Mouse (Mus musculus) Patski (cell line): ENCODE data around the gene Cd72. TPM values are rescaled to one million over a fixed set of nuclear protein-coding genes. Genes with fewer than 3 reads are reported as not detected.

Source experiments
- ATAC-seq: fragments of 100-300 bp; one replicate; pipeline ENCODE4 v1.8.0; 2021
- CTCF ChIA-PET: fragments of 350-600 bp; sonication (Branson Sonifier 250); formaldehyde crosslinking; loops from one replicate; lab custom pipeline; 2022; ENCODE audit warnings: inconsistent platforms; lab: Charles Lee
- POLR2A ChIA-PET: fragments of 350-600 bp; sonication (Branson Sonifier 250); formaldehyde crosslinking; loops from one replicate; lab custom pipeline; 2022; ENCODE audit warnings: antibody characterized with exemption, inconsistent platforms; lab: Charles Lee
- DNase-seq: peaks from one replicate; pipeline ENCODE4 v3.0.0-alpha.2; 2011; ENCODE audit warnings: low read depth, low spot score
- H3K27me3 ChIP-seq: fragments of 371-371 bp; one replicate; pipeline ENCODE4 v1.5.1; 2021
- CTCF ChIP-seq: fragments of 100-300 bp; IDR thresholded peaks from one replicate; pipeline ENCODE4 v1.5.1; 2021
- in situ Hi-C: fragments of 300-500 bp; cut with MboI; formaldehyde crosslinking; loops from 3 replicates; pipeline ENCODE4 v1.11.1; 2018; ENCODE audit warnings: low pct_unique_long_range_greater_than_20kb, mixed read lengths
- polyA plus RNA-seq: library from polyadenylated mRNA; unstranded; gene quantifications from one replicate; pipeline ENCODE4 v1.2.3, GENCODE M21; 2021

The Cd72 gene
- polyA plus RNA-seq, 1 experiment from 2014 or later = 3.3 TPM

DNA sequence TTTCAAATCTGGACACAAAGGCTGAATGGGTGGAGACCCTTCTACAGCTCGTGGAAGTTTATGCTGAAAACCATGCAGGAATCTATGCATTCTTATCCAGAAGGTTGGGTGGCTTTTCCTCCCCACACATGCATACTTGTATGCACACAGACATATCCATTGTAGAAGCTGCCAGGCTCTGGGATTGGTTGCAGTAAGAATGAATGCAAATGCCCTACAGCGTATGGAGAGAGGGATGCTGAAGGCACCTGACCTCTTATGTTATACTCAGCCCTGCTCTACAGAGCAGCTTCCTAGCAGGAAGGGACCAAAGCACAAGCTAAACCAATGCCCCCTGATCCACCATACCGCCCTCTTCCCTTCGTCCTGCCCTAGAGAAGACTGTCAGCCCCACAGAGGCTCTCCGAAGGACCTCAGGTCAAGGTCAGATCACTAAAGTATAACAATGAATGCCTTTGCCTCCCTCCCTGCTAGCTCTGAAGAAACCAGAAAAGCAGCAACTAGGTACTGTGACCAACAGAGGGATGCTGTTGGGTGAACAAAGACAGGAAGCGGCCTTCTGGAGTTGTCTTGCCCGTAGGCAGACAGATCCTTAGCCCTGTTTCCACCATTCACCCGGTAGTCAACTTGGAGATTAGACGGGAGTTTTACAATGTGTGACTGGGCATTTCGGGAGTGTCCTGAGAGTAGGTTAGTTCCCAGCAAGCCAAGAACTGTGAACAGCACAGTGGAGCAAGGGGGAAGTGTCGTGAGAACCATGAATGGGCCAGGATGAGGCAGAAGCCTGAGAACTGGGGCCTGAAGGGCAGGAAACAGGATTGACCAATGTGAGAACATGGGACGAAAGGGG is 47.1 kb downstream of the Cd72 start:
- H3K27me3 ChIP-seq = no peaks in the 10 kb centered on the region
- ATAC-seq (no peak), DNase-seq (no peak)
- ChIA-PET CTCF (no interaction called here), POLR2A (no interaction called here)
- in situ Hi-C loops = no loop called here
- TF ChIP-seq CTCF = no peak

DNA sequence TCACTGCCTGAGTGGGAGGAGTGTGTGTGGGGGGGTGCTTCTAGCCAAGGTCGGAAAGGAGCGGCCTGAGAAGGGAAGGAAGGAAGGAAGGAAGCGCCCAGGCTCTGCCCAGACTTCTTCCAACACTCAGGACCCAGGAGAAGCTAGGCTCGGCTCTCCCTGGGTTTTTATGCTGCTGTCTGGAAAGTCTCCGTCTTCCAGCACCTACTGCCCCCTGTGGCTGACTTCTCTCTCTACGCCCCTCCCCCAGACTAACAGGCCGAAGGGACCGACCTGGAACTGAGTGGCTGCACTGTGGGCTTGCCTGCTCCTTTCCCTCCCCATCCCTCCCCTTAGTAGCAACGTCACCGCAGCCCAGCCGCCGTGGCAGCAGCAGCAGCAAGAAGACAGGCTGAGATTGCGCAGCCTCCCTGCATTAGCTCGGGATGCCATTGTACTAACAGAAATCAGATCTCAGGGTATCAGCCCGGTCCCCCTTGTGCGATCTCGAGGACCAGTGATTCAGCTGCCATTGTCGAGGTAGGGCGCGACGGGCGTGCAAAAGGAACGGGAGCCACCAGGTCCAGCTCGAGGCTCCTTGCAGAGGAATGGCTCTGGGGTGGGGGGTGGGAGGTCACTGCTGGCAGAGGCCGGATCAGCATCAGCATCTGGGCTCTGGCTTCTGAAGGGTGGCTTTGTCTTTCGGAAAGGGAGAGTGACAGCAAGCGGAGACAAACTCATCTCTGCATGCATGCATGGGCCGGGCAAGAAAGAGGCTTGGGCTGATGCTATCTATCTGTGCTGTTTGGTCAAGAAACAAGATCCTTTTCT is 48.1 kb downstream of the Cd72 start:
- no peak for TF ChIP-seq CTCF
- DNase-seq (no peak), ATAC-seq (no peak)
- CTCF ChIA-PET = no interaction called here
- no peaks in the 10 kb centered on the region for H3K27me3 ChIP-seq
- POLR2A ChIA-PET = no interaction called here
- in situ Hi-C loops = no loop called here

DNA sequence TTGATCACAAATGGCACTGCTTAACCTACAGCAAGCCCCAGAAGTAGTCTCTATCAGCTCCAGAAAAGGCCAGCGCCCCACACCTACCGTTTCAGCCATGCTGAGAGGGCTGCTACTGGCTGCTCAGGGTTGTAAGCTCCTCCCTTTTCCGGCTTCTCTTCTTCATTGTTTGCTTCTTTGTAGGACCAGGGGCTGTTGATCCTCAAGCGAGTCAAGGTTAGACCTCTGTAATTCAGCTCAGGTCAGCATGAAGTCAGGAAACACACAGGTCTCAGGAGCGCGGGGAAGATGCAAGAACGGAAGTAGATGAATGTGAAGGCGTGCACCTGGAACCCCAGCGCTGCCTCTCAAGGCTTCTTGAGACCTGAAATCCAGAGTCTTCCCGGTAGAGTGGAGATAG is 49.7 kb downstream of the Cd72 start:
- DNase-seq (no peak), ATAC-seq (no peak)
- ChIA-PET POLR2A (no interaction called here), CTCF (no interaction called here)
- in situ Hi-C loops = no loop called here
- TF ChIP-seq CTCF = no peak
- H3K27me3 ChIP-seq = no peaks in the 10 kb centered on the region

DNA sequence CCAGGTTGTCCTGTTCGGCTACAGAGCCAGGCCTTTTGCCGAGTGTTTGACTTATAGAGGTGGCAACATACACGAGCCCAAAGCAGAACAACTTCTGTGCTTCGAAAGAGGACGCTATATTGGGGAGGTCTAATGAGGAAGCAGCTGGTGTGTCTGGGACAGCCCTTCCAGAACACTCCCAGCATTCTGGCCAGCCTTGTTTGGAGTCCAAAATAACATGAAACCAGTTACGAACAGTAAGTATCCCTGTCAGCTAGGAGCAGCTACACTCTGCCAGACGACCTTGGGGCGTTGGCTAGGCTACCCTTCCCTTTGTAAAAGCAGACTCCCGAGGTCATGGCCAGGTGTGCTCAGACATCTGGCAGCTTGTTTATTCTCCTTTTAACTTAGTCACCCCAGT is 52.2 kb downstream of the Cd72 start:
- ATAC-seq (no peak), DNase-seq (no peak)
- POLR2A ChIA-PET = no interaction called here
- H3K27me3 ChIP-seq = no peaks in the 10 kb centered on the region
- TF ChIP-seq CTCF = no peak
- CTCF ChIA-PET = interaction anchor here (1.3 to 2.3 kb wide), 2 partner anchors 12 to 18 kb away, joined by 4 to 5 read pairs; no protein-coding TSS in a partner anchor
- in situ Hi-C loops = no loop called here

DNA sequence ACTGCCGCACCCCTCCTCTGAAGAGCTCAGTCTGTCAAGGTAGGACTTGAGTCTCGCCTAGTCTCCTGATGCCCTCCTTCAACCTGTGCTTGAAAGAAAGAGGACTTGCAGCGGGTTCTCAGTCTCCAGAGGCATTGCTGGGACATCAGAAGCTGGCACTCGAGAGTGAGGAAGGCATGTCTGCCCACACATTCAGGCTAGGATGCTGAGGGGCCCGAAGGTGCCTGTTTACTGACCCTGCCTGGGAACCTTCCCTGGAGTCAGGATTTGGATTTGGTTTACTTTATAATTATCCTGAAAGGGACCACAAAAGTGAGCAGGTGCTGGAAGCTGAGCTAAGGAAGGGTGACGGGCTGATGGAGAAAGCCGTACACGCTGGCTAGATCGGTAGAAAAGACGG is 52.9 kb downstream of the Cd72 start:
- H3K27me3 ChIP-seq = no peaks in the 10 kb centered on the region
- ChIA-PET CTCF (interaction anchor here (2.3 kb wide), 1 partner anchor 13 kb away, joined by 5 read pairs; no protein-coding TSS in a partner anchor), POLR2A (no interaction called here)
- no peak for ATAC-seq
- no peak for TF ChIP-seq CTCF
- no peak for DNase-seq
- in situ Hi-C loops = no loop called here

DNA sequence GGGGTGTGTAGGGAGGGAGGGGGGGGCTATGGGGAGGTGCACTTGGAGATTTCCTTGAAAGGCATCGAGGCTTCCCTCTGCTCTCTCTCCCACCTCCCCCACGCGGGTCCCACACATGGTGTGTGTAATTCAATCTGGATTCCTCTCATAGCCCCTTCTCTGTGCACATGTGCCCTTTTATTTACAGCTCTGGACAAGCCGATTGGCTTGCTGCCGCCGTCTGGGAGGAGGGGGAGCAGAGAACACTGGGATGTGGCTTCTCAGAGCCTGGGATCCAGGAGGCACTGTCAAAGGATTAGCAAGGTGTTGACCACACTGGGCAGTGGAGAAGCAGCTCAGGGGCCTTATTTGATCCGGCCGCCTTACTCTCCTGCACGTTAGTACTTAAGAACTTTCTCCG is 53.5 kb downstream of the Cd72 start:
- no peaks in the 10 kb centered on the region for H3K27me3 ChIP-seq
- DNase-seq (no peak), ATAC-seq (no peak)
- POLR2A ChIA-PET = no interaction called here
- CTCF ChIA-PET = interaction anchor here (2.3 kb wide), 1 partner anchor 13 kb away, joined by 5 read pairs; no protein-coding TSS in a partner anchor
- in situ Hi-C loops = no loop called here
- no peak for TF ChIP-seq CTCF

DNA sequence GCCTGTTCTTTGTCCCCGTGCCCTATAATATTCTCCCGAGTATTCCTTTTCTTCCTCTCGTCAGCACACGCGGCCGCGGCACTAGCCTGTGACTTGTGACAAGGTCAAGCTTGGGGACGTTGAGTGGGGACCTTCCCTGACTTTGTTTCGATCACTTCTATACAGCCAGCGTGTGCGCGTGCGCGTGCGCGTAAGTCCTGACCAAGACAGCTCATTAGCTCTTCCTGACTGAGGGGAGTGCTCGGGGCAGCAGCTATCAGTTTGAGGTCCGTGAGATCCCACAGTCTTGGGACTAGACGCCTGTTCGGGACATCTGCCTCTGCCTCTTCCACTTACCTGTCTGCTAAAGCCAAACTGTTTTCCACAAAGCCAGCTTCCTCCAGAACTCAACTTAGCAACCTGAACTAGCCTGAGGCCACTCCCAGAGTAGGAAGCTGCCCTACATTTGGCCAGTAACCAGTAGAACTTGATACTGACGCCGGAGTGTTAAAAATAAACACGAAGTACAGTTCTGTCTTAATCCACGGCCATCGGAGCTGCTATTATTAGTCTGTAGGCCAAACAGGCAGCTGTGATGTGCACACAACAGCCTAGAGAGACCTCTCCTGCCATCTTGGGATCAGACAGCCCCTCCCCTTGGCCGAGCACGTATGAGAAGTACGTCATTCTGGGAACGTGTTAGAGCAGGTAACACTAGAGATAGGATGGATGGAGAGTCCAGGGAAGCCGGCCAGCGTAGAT is 54.9 kb downstream of the Cd72 start:
- no peaks in the 10 kb centered on the region for H3K27me3 ChIP-seq
- ChIA-PET CTCF (interaction anchor here (1.1 kb wide), 1 partner anchor 17 kb away, joined by 3 read pairs; no protein-coding TSS in a partner anchor), POLR2A (interaction anchor here (1.0 kb wide), 2 partner anchors 17 kb away, joined by 3 to 4 read pairs; no protein-coding TSS in a partner anchor)
- TF ChIP-seq CTCF = no peak
- no peak for ATAC-seq
- no peak for DNase-seq
- in situ Hi-C loops = no loop called here

DNA sequence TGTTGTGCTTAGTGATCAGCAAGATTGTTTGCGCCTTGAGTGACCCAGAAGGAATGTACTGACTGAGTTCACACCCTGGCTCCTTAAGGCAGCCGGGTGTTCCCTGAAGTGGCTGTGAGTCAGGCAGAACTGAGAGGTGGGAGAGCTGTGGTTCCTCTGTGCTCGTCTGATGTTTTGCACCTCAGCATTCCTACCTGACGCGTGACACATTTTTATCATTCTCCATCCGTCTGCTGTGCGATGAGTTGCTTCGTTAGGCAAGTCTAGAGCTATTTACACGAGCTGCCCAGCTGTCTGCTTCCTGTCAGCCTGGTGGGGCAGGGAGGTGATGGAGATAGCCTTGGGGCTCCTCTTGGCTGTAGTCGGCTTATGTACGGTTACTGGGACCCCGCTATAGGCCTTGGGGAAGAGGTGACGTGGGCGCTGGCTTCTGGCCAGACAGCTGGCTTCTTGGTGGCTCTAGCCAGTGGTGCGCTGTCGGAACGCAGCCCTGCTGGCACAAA is 55.5 kb downstream of the Cd72 start:
- no peak for TF ChIP-seq CTCF
- DNase-seq (peak; percentile 90), ATAC-seq (peak; percentile 94)
- no peaks in the 10 kb centered on the region for H3K27me3 ChIP-seq
- ChIA-PET CTCF (interaction anchor here (1.1 kb wide), 1 partner anchor 16 kb away, joined by 3 read pairs; no protein-coding TSS in a partner anchor), POLR2A (interaction anchor here (0.9 to 1.0 kb wide), 2 partner anchors 16 to 17 kb away, joined by 3 to 4 read pairs; no protein-coding TSS in a partner anchor)
- in situ Hi-C loops = no loop called here

DNA sequence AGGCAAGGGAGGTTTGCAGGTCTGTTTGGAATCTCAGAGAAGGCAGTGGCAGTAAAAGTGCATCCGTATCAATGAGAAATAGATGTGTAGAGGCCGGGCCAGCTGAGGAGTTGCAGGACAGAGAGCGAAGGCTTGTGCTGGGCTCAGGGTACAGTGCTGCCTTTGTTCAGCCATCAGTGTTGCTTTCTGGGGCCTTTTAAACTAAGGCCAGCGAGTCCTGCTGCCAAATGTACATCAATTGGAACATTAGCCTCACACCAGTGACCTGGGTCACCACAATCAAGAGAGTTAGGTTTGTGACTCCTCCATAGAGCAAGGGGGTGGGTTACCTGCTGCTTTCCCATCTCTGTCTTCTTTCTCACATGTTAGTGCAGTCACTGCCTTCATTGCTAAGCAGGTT is 56.4 kb downstream of the Cd72 start:
- CTCF ChIA-PET = no interaction called here
- no peak for ATAC-seq
- no peaks in the 10 kb centered on the region for H3K27me3 ChIP-seq
- no peak for DNase-seq
- TF ChIP-seq CTCF = no peak
- POLR2A ChIA-PET = interaction anchor here (0.9 kb wide), 1 partner anchor 15 kb away, joined by 4 read pairs; no protein-coding TSS in a partner anchor
- in situ Hi-C loops = no loop called here

Other genes starting within 250 kb of the Cd72 start
- gene Atp8b5, start 187.5 kb downstream of the Cd72 start, polyA plus RNA-seq = 0.59 TPM
- gene Rusc2, start 72.6 kb downstream of the Cd72 start, polyA plus RNA-seq = 29.6 TPM
- 0.17 TPM for gene Fam166b, start 25.5 kb downstream of the Cd72 start, polyA plus RNA-seq
- 50.4 TPM for gene Tesk1, start 12.7 kb downstream of the Cd72 start, polyA plus RNA-seq
- gene Sit1, start 29.1 kb upstream of the Cd72 start, polyA plus RNA-seq = not detected
- 42.8 TPM for gene Ccdc107, start 38.3 kb upstream of the Cd72 start, polyA plus RNA-seq
- gene Arhgef39, start 45.1 kb upstream of the Cd72 start, polyA plus RNA-seq = 5.5 TPM
- not detected for gene Car9, start 52.3 kb upstream of the Cd72 start, polyA plus RNA-seq
- gene Tpm2, start 69.1 kb upstream of the Cd72 start, polyA plus RNA-seq = 0.22 TPM
- gene Creb3, start 107.7 kb upstream of the Cd72 start, polyA plus RNA-seq = 74.6 TPM
- 112 TPM for gene Tln1, start 108.1 kb upstream of the Cd72 start, polyA plus RNA-seq
- 25.3 TPM for gene Rgp1, start 124.1 kb upstream of the Cd72 start, polyA plus RNA-seq
- 12.5 TPM for gene Gba2, start 124.2 kb upstream of the Cd72 start, polyA plus RNA-seq
- not detected for gene Msmp, start 129.9 kb upstream of the Cd72 start, polyA plus RNA-seq
- gene Npr2, start 177.3 kb upstream of the Cd72 start, polyA plus RNA-seq = 47.2 TPM
- 0.50 TPM for gene Spag8, start 199.0 kb upstream of the Cd72 start, polyA plus RNA-seq
- gene Hint2, start 201.8 kb upstream of the Cd72 start, polyA plus RNA-seq = 69.0 TPM
- gene Tmem8b, start 214.3 kb upstream of the Cd72 start, polyA plus RNA-seq = 4.8 TPM
- gene Fam221b, start 214.5 kb upstream of the Cd72 start, polyA plus RNA-seq = 0.59 TPM
- gene Olfr70, start 246.2 kb upstream of the Cd72 start, polyA plus RNA-seq = not detected